Mouse (Mus musculus): ENCODE results near the gene Foxa1. TPM values are rescaled to one million over a fixed set of nuclear protein-coding genes. Genes with fewer than 3 reads are reported as not detected.

The Foxa1 gene
- polyA plus RNA-seq, 1 experiment = not detected

- Histone ChIP-seq H3K27ac (ENCODE audit: insufficient read depth, low read length) (no peak overlapping the region), H3K4me3 (ENCODE audit: insufficient read depth, low read length) (no peak overlapping the region), H3K4me1 (ENCODE audit: control insufficient read depth, insufficient read depth, low read length) (no peaks in the 10 kb centered on the region)
- TF ChIP-seq POLR2A (IDR thresholded peaks at IDR 0.05; ENCODE audit: extremely low read depth, insufficient read depth, low read length) (no peak), CTCF (IDR thresholded peaks at IDR 0.05; ENCODE audit: extremely low read depth, insufficient read depth, low read length) (no peak)
Measured at GRCm38 (mm10) chr12:57549667-57550160, 3.0 kb upstream of the Foxa1 start.

- Histone ChIP-seq H3K4me3 (ENCODE audit: insufficient read depth, low read length) (no peak overlapping the region), H3K27ac (ENCODE audit: insufficient read depth, low read length) (no peak overlapping the region), H3K4me1 (ENCODE audit: control insufficient read depth, insufficient read depth, low read length) (no peaks in the 10 kb centered on the region)
- TF ChIP-seq CTCF (IDR thresholded peaks at IDR 0.05; ENCODE audit: extremely low read depth, insufficient read depth, low read length) = no peak
- no peak for TF ChIP-seq POLR2A (IDR thresholded peaks at IDR 0.05; ENCODE audit: extremely low read depth, insufficient read depth, low read length)
Measured at GRCm38 (mm10) chr12:57548981-57549666, 2.4 kb upstream of the Foxa1 start.

- no peaks in the 10 kb centered on the region for H3K4me1 ChIP-seq (ENCODE audit: control insufficient read depth, insufficient read depth, low read length)
- TF ChIP-seq CTCF (IDR thresholded peaks at IDR 0.05; ENCODE audit: extremely low read depth, insufficient read depth, low read length) (no peak), POLR2A (IDR thresholded peaks at IDR 0.05; ENCODE audit: extremely low read depth, insufficient read depth, low read length) (no peak)
- no peak overlapping the region for H3K4me3 ChIP-seq (ENCODE audit: insufficient read depth, low read length)
- no peak overlapping the region for H3K27ac ChIP-seq (ENCODE audit: insufficient read depth, low read length)
Measured at GRCm38 (mm10) chr12:57548352-57548980, 1.8 kb upstream of the Foxa1 start.

GRCm38 (mm10) chr12:57547890-57548289, 1.2 kb upstream of the Foxa1 start:
- Histone ChIP-seq H3K4me3 (ENCODE audit: insufficient read depth, low read length) (no peak overlapping the region), H3K27ac (ENCODE audit: insufficient read depth, low read length) (no peak overlapping the region), H3K4me1 (ENCODE audit: control insufficient read depth, insufficient read depth, low read length) (no peaks in the 10 kb centered on the region)
- no peak for TF ChIP-seq POLR2A (IDR thresholded peaks at IDR 0.05; ENCODE audit: extremely low read depth, insufficient read depth, low read length)
- no peak for TF ChIP-seq CTCF (IDR thresholded peaks at IDR 0.05; ENCODE audit: extremely low read depth, insufficient read depth, low read length)

GRCm38 (mm10) chr12:57545371-57546241, 1.1 kb downstream of the Foxa1 start:
- no peak overlapping the region for H3K27ac ChIP-seq (ENCODE audit: insufficient read depth, low read length)
- H3K4me3 ChIP-seq (ENCODE audit: insufficient read depth, low read length) = no peak overlapping the region
- H3K4me1 ChIP-seq (ENCODE audit: control insufficient read depth, insufficient read depth, low read length) = no peaks in the 10 kb centered on the region
- no peak for TF ChIP-seq POLR2A (IDR thresholded peaks at IDR 0.05; ENCODE audit: extremely low read depth, insufficient read depth, low read length)
- TF ChIP-seq CTCF (IDR thresholded peaks at IDR 0.05; ENCODE audit: extremely low read depth, insufficient read depth, low read length) = no peak

GRCm38 (mm10) chr12:57544641-57545370, 1.9 kb downstream of the Foxa1 start:
- H3K27ac ChIP-seq (ENCODE audit: insufficient read depth, low read length) = no peak overlapping the region
- H3K4me1 ChIP-seq (ENCODE audit: control insufficient read depth, insufficient read depth, low read length) = no peaks in the 10 kb centered on the region
- no peak overlapping the region for H3K4me3 ChIP-seq (ENCODE audit: insufficient read depth, low read length)
- TF ChIP-seq POLR2A (IDR thresholded peaks at IDR 0.05; ENCODE audit: extremely low read depth, insufficient read depth, low read length) = no peak
- TF ChIP-seq CTCF (IDR thresholded peaks at IDR 0.05; ENCODE audit: extremely low read depth, insufficient read depth, low read length) = 0 out of 2 replicates have a peak, but pooled peaks have one; percentile 8

- H3K4me1 ChIP-seq (ENCODE audit: control insufficient read depth, insufficient read depth, low read length) = no peaks in the 10 kb centered on the region
- TF ChIP-seq CTCF (IDR thresholded peaks at IDR 0.05; ENCODE audit: extremely low read depth, insufficient read depth, low read length) (no peak), POLR2A (IDR thresholded peaks at IDR 0.05; ENCODE audit: extremely low read depth, insufficient read depth, low read length) (no peak)
- no peak overlapping the region for H3K27ac ChIP-seq (ENCODE audit: insufficient read depth, low read length)
- no peak overlapping the region for H3K4me3 ChIP-seq (ENCODE audit: insufficient read depth, low read length)
Measured at GRCm38 (mm10) chr12:57543627-57543991, 3.1 kb downstream of the Foxa1 start.

GRCm38 (mm10) chr12:57542746-57543626, 3.7 kb downstream of the Foxa1 start:
- Histone ChIP-seq H3K4me3 (ENCODE audit: insufficient read depth, low read length) (no peak overlapping the region), H3K27ac (ENCODE audit: insufficient read depth, low read length) (no peak overlapping the region), H3K4me1 (ENCODE audit: control insufficient read depth, insufficient read depth, low read length) (no peaks in the 10 kb centered on the region)
- TF ChIP-seq POLR2A (IDR thresholded peaks at IDR 0.05; ENCODE audit: extremely low read depth, insufficient read depth, low read length) (no peak), CTCF (IDR thresholded peaks at IDR 0.05; ENCODE audit: extremely low read depth, insufficient read depth, low read length) (no peak)

Data from cortical plate, adult 2 months (tissue).